In genomic region chr11:36469811-36470551, GRCm38 (mm10) we compare ENCODE assay signal across 17 mouse cellular contexts.
DNase-seq lines count a peak whose midpoint lies in the region; ATAC-seq and TF ChIP-seq lines count a peak whose summit lies in the region.
"Had no signal": no experiment of that assay in that cellular context is flagged by ENCODE, and none has a peak within 500 bp of the region (broad histone marks: within the 10 kb centered on the region; RNA-seq: fewer than 3 reads in every experiment).

No protein-coding gene starts in this region.

- no peak overlapping the region for H3K4me3 ChIP-seq in hindbrain, embryonic 14.5 days (replicated peaks; ENCODE audit: low read length)
- no peak overlapping the region for H3K4me3 ChIP-seq in hindbrain, embryonic 10.5 days
- no peak overlapping the region for H3K4me3 ChIP-seq in midbrain, embryonic 15.5 days
- H3K4me3 ChIP-seq in thymus, adult 2 months (ENCODE audit: control insufficient read depth, insufficient read depth, low read length) = no peak overlapping the region

- no peak overlapping the region for H3K27ac ChIP-seq in hindbrain, embryonic 14.5 days
- H3K27ac ChIP-seq in hindbrain, embryonic 10.5 days = no peak overlapping the region
- H3K27ac ChIP-seq in midbrain, embryonic 15.5 days = no peak overlapping the region
- no peak overlapping the region for H3K27ac ChIP-seq in thymus, adult 2 months (ENCODE audit: control insufficient read depth, insufficient read depth, low read length)
- H3K27ac ChIP-seq: stomach, postnatal 0 days had no signal

- WGBS in hindbrain, embryonic 14.5 days = 38% methylated on average over 9 of the region's 9 CpGs
- 72% methylated on average over 9 of the region's 9 CpGs for WGBS in hindbrain, embryonic 10.5 days
- WGBS in midbrain, embryonic 15.5 days = 30% methylated on average over 9 of the region's 9 CpGs
- WGBS in thymus, adult 2 months = 91% methylated on average over 9 of the region's 9 CpGs

- H3K27me3 ChIP-seq in hindbrain, embryonic 14.5 days (ENCODE audit: control insufficient read depth, insufficient read depth, low read length) = no peaks in the 10 kb centered on the region
- no peaks in the 10 kb centered on the region for H3K27me3 ChIP-seq in hindbrain, embryonic 10.5 days (ENCODE audit: insufficient read depth, poor library complexity, severe bottlenecking)
- no peaks in the 10 kb centered on the region for H3K27me3 ChIP-seq in midbrain, embryonic 15.5 days (replicated peaks)
- no peaks in the 10 kb centered on the region for H3K27me3 ChIP-seq in thymus, adult 2 months (ENCODE audit: control insufficient read depth, insufficient read depth, low read length)

- ATAC-seq in frontal cortex, adult (ENCODE audit: low TSS enrichment) = 0 out of 2 replicates have a peak, but pooled peaks have one; percentile 29
- peak; percentile 73; the same call in 1 of the 2 replicates for ATAC-seq in hindbrain, embryonic 14.5 days (ENCODE audit: low FRiP score)
- ATAC-seq in midbrain, embryonic 15.5 days (replicated peaks) = peak; percentile 31; the same call in 1 of the 2 replicates

- no peak for DNase-seq in frontal cortex, postnatal 36 days (ENCODE audit: low spot score in 2 of 2)
- DNase-seq in hindbrain, embryonic 14.5 days (ENCODE audit: low spot score) = peak; percentile 55
- DNase-seq in hindbrain, embryonic 10.5 days (ENCODE audit: low spot score) = no peak
- DNase-seq in brain, embryonic 18.5 days (ENCODE audit: low read depth, low spot score) = peak; percentile 36
- no peak for DNase-seq in thymus, adult 2 months
- DNase-seq: B cell, adult 2 months; cerebellum, adult 18-20 months; gastrocnemius, postnatal 14 days; kidney, adult 11 months; kidney, postnatal 14 days; liver; lung, adult 18-20 months; right cerebral cortex, adult 18-20 months; thymus, postnatal 25 days had no signal

- H3K9ac ChIP-seq in hindbrain, embryonic 14.5 days = no peak overlapping the region
- H3K9ac ChIP-seq in midbrain, embryonic 15.5 days = no peak overlapping the region

- no peaks in the 10 kb centered on the region for H3K9me3 ChIP-seq in hindbrain, embryonic 14.5 days (ENCODE audit: control insufficient read depth, low read length)
- no peaks in the 10 kb centered on the region for H3K9me3 ChIP-seq in hindbrain, embryonic 10.5 days
- H3K9me3 ChIP-seq in midbrain, embryonic 15.5 days = no peaks in the 10 kb centered on the region

- H3K4me2 ChIP-seq in hindbrain, embryonic 14.5 days (replicated peaks) = no peak overlapping the region
- H3K4me2 ChIP-seq in midbrain, embryonic 15.5 days = no peak overlapping the region

- H3K4me1 ChIP-seq in hindbrain, embryonic 14.5 days (replicated peaks; ENCODE audit: control insufficient read depth, insufficient read depth, low read length) = peaks cover 7% of the 10 kb centered on the region; the same call in 1 of the 2 replicates
- H3K4me1 ChIP-seq in hindbrain, embryonic 10.5 days (replicated peaks) = no peaks in the 10 kb centered on the region; the same call in 1 of the 2 replicates
- H3K4me1 ChIP-seq in midbrain, embryonic 15.5 days = peaks cover 40% of the 10 kb centered on the region
- no peaks in the 10 kb centered on the region for H3K4me1 ChIP-seq in thymus, adult 2 months (replicated peaks; ENCODE audit: control insufficient read depth, insufficient read depth, low read length)

- TF ChIP-seq POLR2A in thymus, adult 2 months (IDR thresholded peaks at IDR 0.05; ENCODE audit: control insufficient read depth, extremely low read depth, insufficient read depth, low read length, poor library complexity) = no peak

- no peak for TF ChIP-seq CTCF in thymus, adult 2 months (IDR thresholded peaks at IDR 0.05; ENCODE audit: borderline replicate concordance, control insufficient read depth, extremely low read depth, insufficient read depth, low read length, poor library complexity)

- no peaks in the 10 kb centered on the region for H3K36me3 ChIP-seq in hindbrain, embryonic 14.5 days (replicated peaks; ENCODE audit: control insufficient read depth, insufficient read depth)
- H3K36me3 ChIP-seq in hindbrain, embryonic 10.5 days = no peaks in the 10 kb centered on the region
- H3K36me3 ChIP-seq in midbrain, embryonic 15.5 days (replicated peaks) = no peaks in the 10 kb centered on the region
- no peaks in the 10 kb centered on the region for H3K36me3 ChIP-seq in thymus, adult 2 months (ENCODE audit: control insufficient read depth, insufficient read depth, low read length)

Comparison
In these comparisons a context has a peak if more than half of its experiments do, and no peak if none do; other contexts are left out.
1. DNase-seq: peak in hindbrain, embryonic 14.5 days (single experiment) and brain, embryonic 18.5 days (single experiment); none in frontal cortex, postnatal 36 days (0 of 2), hindbrain, embryonic 10.5 days (single experiment) and thymus, adult 2 months (single experiment).
2. Peak in every context shown above with its lines, with median percentiles within 50 percentile points of each other: ATAC-seq.